Mouse (Mus musculus) MEL (cell line): ENCODE measurements around the gene Ccdc71l. TPM values are rescaled to one million over a fixed set of nuclear protein-coding genes. Genes with fewer than 3 reads are reported as not detected.
A peak's percentile ranks its signal among the peaks of the same experiment; 100 is the strongest.

Experiments
- DNase-seq: peaks from one replicate; pipeline ENCODE4 v3.0.0; 2011; ENCODE audit warnings: low read depth, low spot score
- H3K27ac ChIP-seq: 2 replicates; pipeline ENCODE4 v1.5.1; 2012; ENCODE audit warnings: low read depth, mild to moderate bottlenecking, control low read depth, low read length, moderate library complexity; ENCODE audit not compliant: control insufficient read depth
- H3K27me3 ChIP-seq, 2 experiments: fragments of 150-350 bp in 1 of 2; sonication (generic) in 1 of 2; 2 replicates each; pipeline ENCODE4 v1.6.1; 2012; ENCODE audit warnings: low read length in 2 of 2, mild to moderate bottlenecking in 2 of 2, improper control_type of control experiment in 1 of 2, moderate library complexity in 1 of 2; ENCODE audit not compliant: insufficient read depth in 2 of 2, control insufficient read depth in 1 of 2
- H3K36me3 ChIP-seq, 2 experiments: 2 replicates each; pipeline ENCODE4 v1.6.1; 2012 to 2014; ENCODE audit warnings: low read length in 2 of 2, improper control_type of control experiment in 1 of 2, inconsistent platforms in 1 of 2, mild to moderate bottlenecking in 1 of 2; ENCODE audit not compliant: insufficient read depth in 2 of 2, control insufficient read depth in 1 of 2
- H3K4me1 ChIP-seq, 2 experiments: fragments of 150-350 bp in 1 of 2; sonication (generic) in 1 of 2; 2 replicates each; pipeline ENCODE4 v1.6.1; 2012; ENCODE audit warnings: low read length in 2 of 2, improper control_type of control experiment in 1 of 2, mild to moderate bottlenecking in 1 of 2; ENCODE audit not compliant: insufficient read depth in 2 of 2, control insufficient read depth in 1 of 2
- H3K4me3 ChIP-seq, 2 experiments: fragments of 150-350 bp in 1 of 2; sonication (generic) in 1 of 2; 2 replicates each; pipeline ENCODE4 v1.5.1; 2012; ENCODE audit warnings: low read depth in 2 of 2, low read length in 2 of 2, mild to moderate bottlenecking in 2 of 2, moderate library complexity in 2 of 2, control low read depth in 1 of 2, improper control_type of control experiment in 1 of 2; ENCODE audit not compliant: control insufficient read depth in 1 of 2, insufficient read depth in 1 of 2
- H3K79me2 ChIP-seq: 2 replicates; pipeline ENCODE4 v1.6.1; 2012; ENCODE audit warnings: mild to moderate bottlenecking, low read length, moderate library complexity; ENCODE audit not compliant: control insufficient read depth, poor library complexity, insufficient read depth
- H3K9ac ChIP-seq: 2 replicates; pipeline ENCODE4 v1.6.1; 2012; ENCODE audit warnings: low read depth, mild to moderate bottlenecking, control low read depth, low read length, moderate library complexity; ENCODE audit not compliant: control insufficient read depth, poor library complexity, severe bottlenecking
- H3K9me3 ChIP-seq: fragments of 150-350 bp; sonication (generic); replicated peaks from 2 replicates; pipeline ENCODE4 v1.6.1; 2012; ENCODE audit warnings: mild to moderate bottlenecking, low read length, improper control_type of control experiment, moderate library complexity; ENCODE audit not compliant: insufficient read depth
- CHD2 ChIP-seq: IDR thresholded peaks from 2 replicates; pipeline ENCODE4 v1.6.1; 2011; ENCODE audit warnings: low read length, improper control_type of control experiment
- CTCF ChIP-seq, 3 experiments: IDR thresholded peaks in 2 of 3; conservative IDR thresholded peaks in 1 of 3; 2 replicates each; pipeline ENCODE4 v1.5.1; 2011 to 2012; ENCODE audit warnings: low read length in 3 of 3, low read depth in 2 of 3, mild to moderate bottlenecking in 2 of 3, improper control_type of control experiment in 1 of 3, inconsistent platforms in 1 of 3, mixed read lengths in 1 of 3, moderate library complexity in 1 of 3; ENCODE audit not compliant: control insufficient read depth in 1 of 3, insufficient read depth in 1 of 3, poor library complexity in 1 of 3, severe bottlenecking in 1 of 3
- ELF1 ChIP-seq: IDR thresholded peaks from 2 replicates; pipeline ENCODE4 v1.6.1; 2014; ENCODE audit warnings: low read depth, mild to moderate bottlenecking, inconsistent platforms, low read length, improper control_type of control experiment, moderate library complexity
- HCFC1 ChIP-seq: IDR thresholded peaks from 2 replicates; pipeline ENCODE4 v1.6.1; 2012; ENCODE audit warnings: low read depth, mild to moderate bottlenecking, inconsistent platforms, low read length, improper control_type of control experiment, moderate library complexity
- MAX ChIP-seq: IDR thresholded peaks from 2 replicates; pipeline ENCODE4 v1.6.1; 2011; ENCODE audit warnings: low read length, improper control_type of control experiment
- MEF2A ChIP-seq: IDR thresholded peaks from 2 replicates; pipeline ENCODE4 v1.6.1; 2014; ENCODE audit warnings: low read depth, mild to moderate bottlenecking, inconsistent platforms, low read length, improper control_type of control experiment; ENCODE audit not compliant: poor library complexity, insufficient replicate concordance, severe bottlenecking; ENCODE audit errors: extremely low read depth
- MXI1 ChIP-seq: IDR thresholded peaks from 2 replicates; pipeline ENCODE4 v1.6.1; 2011; ENCODE audit warnings: mild to moderate bottlenecking, low read depth, low read length, improper control_type of control experiment
- MYB ChIP-seq: IDR thresholded peaks from 2 replicates; pipeline ENCODE4 v1.6.1; 2011; ENCODE audit warnings: mild to moderate bottlenecking, low read depth, low read length, improper control_type of control experiment
- MYC ChIP-seq: IDR thresholded peaks from 2 replicates; pipeline ENCODE4 v1.6.1; 2011; ENCODE audit warnings: low read depth, mild to moderate bottlenecking, low read length, improper control_type of control experiment, moderate library complexity
- NELFE ChIP-seq: IDR thresholded peaks from 2 replicates; pipeline ENCODE4 v1.6.1; 2011; ENCODE audit warnings: low read depth, low read length, improper control_type of control experiment
- NRF1 ChIP-seq: IDR thresholded peaks from 2 replicates; pipeline ENCODE4 v1.6.1; 2014; ENCODE audit warnings: low read depth, mild to moderate bottlenecking, inconsistent platforms, low read length, improper control_type of control experiment, moderate library complexity; ENCODE audit not compliant: poor library complexity, insufficient read depth, severe bottlenecking
- RAD21 ChIP-seq: IDR thresholded peaks from 2 replicates; pipeline ENCODE4 v1.6.1; 2011; ENCODE audit warnings: mild to moderate bottlenecking, low read depth, low read length, improper control_type of control experiment
- RCOR1 ChIP-seq: IDR thresholded peaks from 2 replicates; pipeline ENCODE4 v1.6.1; 2012; ENCODE audit warnings: low read depth, mild to moderate bottlenecking, inconsistent platforms, low read length, improper control_type of control experiment
- SIN3A ChIP-seq: IDR thresholded peaks from 2 replicates; pipeline ENCODE4 v1.6.1; 2012; ENCODE audit warnings: low read length, improper control_type of control experiment, inconsistent platforms
- SMC3 ChIP-seq: IDR thresholded peaks from 2 replicates; pipeline ENCODE4 v1.6.1; 2011; ENCODE audit warnings: low read depth, low read length, improper control_type of control experiment
- TBP ChIP-seq: IDR thresholded peaks from 2 replicates; pipeline ENCODE4 v1.8.0; 2011; ENCODE audit warnings: low read depth, low read length, improper control_type of control experiment
- UBTF ChIP-seq: IDR thresholded peaks from 2 replicates; pipeline ENCODE4 v1.6.1; 2012; ENCODE audit warnings: low read depth, mild to moderate bottlenecking, inconsistent platforms, low read length, improper control_type of control experiment, moderate library complexity, borderline replicate concordance; ENCODE audit not compliant: insufficient read depth
- ZC3H11A ChIP-seq: IDR thresholded peaks from 2 replicates; pipeline ENCODE4 v1.6.1; 2012; ENCODE audit warnings: low read depth, mild to moderate bottlenecking, inconsistent platforms, low read length, improper control_type of control experiment
- ZKSCAN1 ChIP-seq: IDR thresholded peaks from 2 replicates; pipeline ENCODE4 v1.6.1; 2012; ENCODE audit warnings: low read depth, mild to moderate bottlenecking, inconsistent platforms, low read length, improper control_type of control experiment, moderate library complexity
- ZMIZ1 ChIP-seq: IDR thresholded peaks from 2 replicates; pipeline ENCODE4 v1.6.1; 2012; ENCODE audit warnings: low read depth, mild to moderate bottlenecking, inconsistent platforms, low read length, improper control_type of control experiment, moderate library complexity
- ZNF384 ChIP-seq: IDR thresholded peaks from 2 replicates; pipeline ENCODE4 v1.6.1; 2012; ENCODE audit warnings: low read depth, mild to moderate bottlenecking, inconsistent platforms, low read length, improper control_type of control experiment
- polyA plus RNA-seq, 2 experiments: library from polyadenylated mRNA; stranded (reverse) in 1 of 2; unstranded in 1 of 2; fragments of >175 nt in 1 of 2; fragments of >200 nt in 1 of 2; gene quantifications; 2 replicates each; pipeline versions ENCODE4 v1.2.1 to v1.2.4; 2012; ENCODE audit warnings: low replicate concordance in 2 of 2, low read depth in 1 of 2; ENCODE audit not compliant: insufficient read length in 2 of 2, insufficient read depth in 1 of 2, missing spikeins in 1 of 2
- total RNA-seq: library from RNA; depleted of rRNA; stranded (reverse); fragments of 300-350 nt; gene quantifications from 2 replicates; pipeline ENCODE4 v1.2.3, GENCODE M21; 2012

Ccdc71l gene
- total and polyA plus RNA-seq, 3 experiments, result 6.7 to 7.6 TPM; not detected in 1

DNA sequence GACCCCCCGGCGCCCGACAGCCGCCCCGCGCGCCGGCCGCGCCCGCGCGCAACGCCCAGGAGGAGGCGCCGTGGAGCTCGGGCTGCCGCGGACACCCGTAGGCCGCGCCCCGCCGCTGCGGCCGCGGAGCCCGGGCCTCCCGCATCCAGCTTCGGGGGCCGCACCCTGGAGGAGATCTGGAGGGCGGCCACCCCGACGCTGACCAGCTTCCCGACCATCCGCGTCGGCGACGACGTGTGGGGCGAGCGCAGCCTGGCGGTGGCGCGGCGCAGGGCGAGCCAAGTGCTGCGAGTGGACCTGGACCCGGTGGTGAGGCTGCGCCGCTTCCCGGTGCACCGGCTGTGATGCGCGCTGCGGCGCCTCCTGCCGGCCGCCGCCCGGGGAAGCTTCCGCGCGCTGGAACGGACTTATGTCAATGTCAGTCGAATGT lies 807 bp downstream of the Ccdc71l start:
- TF ChIP-seq CTCF (IDR thresholded peaks at IDR 0.05 in 2 of 3, conservative IDR thresholded peaks at IDR 0.05 in 1 of 3; ENCODE audit: control insufficient read depth in 1 of 3, insufficient read depth in 1 of 3, low read depth in 2 of 3, low read length in 3 of 3, poor library complexity in 1 of 3, severe bottlenecking in 1 of 3) (peak in 2 of 3 experiments; percentile 72 to 74; a peak in 5 of 6 replicates), NELFE (peak; percentile 30), SMC3 (peak; percentile 53; the same call in 1 of the 2 replicates), RCOR1 (no peak), RAD21 (peak; percentile 38), UBTF (peak; percentile 93), HCFC1 (peak; percentile 44; the same call in 1 of the 2 replicates), SIN3A (peak; percentile 55), ELF1 (peak; percentile 49; the same call in 1 of the 2 replicates), NRF1 (peak; percentile 50; the same call in 1 of the 2 replicates), MYC (no peak)
- peak; percentile 85 for DNase-seq
- no peaks in the 10 kb centered on the region for H3K9me3 ChIP-seq
- peak overlapping the region; percentile 66 for H3K9ac ChIP-seq
- peak overlapping the region; percentile 36 for H3K27ac ChIP-seq
- peak overlapping the region; percentile 58 to 91 for H3K4me3 ChIP-seq
- H3K27me3 ChIP-seq, result no peaks in the 10 kb centered on the region
- peaks cover 0 to 15% of the 10 kb centered on the region in 2 experiments; a peak in 2 of 4 replicates for H3K36me3 ChIP-seq
- peaks cover 18% of the 10 kb centered on the region for H3K79me2 ChIP-seq
- peaks cover 0 to 9% of the 10 kb centered on the region in 2 experiments; a peak in 3 of 4 replicates for H3K4me1 ChIP-seq

DNA sequence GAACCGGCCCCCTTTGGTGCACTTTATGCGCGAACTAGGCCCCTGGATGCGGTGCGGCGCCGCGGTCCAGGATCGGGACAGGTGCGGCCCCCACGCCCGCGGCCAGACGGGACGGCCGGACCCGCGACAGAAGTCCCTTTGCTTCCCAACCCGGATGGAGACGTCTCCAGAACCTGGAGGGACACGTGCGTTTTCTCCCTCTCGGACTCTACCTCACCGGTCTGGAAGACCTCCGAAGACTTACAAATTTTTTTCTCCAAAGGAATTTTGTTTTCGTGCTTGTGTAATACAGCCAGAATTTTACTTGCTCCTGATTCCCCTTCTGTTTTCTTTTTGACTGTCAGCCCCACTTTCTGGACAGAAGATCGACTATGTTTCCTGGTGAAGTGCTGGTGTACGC lies 1.2 kb downstream of the Ccdc71l start:
- H3K27me3 ChIP-seq, result no peaks in the 10 kb centered on the region
- peaks cover 0 to 9% of the 10 kb centered on the region in 2 experiments; a peak in 3 of 4 replicates for H3K4me1 ChIP-seq
- DNase-seq, result no peak
- H3K79me2 ChIP-seq, result peaks cover 18% of the 10 kb centered on the region
- peak overlapping the region; percentile 58 to 91 for H3K4me3 ChIP-seq
- no peaks in the 10 kb centered on the region for H3K9me3 ChIP-seq
- TF ChIP-seq CHD2 (no peak), ZKSCAN1 (no peak), MAX (peak; percentile 80), ZMIZ1 (no peak), SIN3A (no peak; the same call in 1 of the 2 replicates), MYC (peak; percentile 52; the same call in 1 of the 2 replicates), RCOR1 (no peak), ZNF384 (no peak), NELFE (no peak), MEF2A (no peak), RAD21 (no peak), MYB (no peak), MXI1 (peak; percentile 77; the same call in 1 of the 2 replicates), TBP (no peak), ZC3H11A (no peak)
- H3K9ac ChIP-seq, result peak overlapping the region; percentile 66
- H3K36me3 ChIP-seq, result peaks cover 0 to 15% of the 10 kb centered on the region in 2 experiments; a peak in 2 of 4 replicates
- H3K27ac ChIP-seq, result no peak overlapping the region
